In genomic region chr5:137061809-137062481, GRCm38 (mm10) we compare ENCODE assay signal across 8 mouse cellular contexts. TPM values are rescaled to one million over a fixed set of nuclear protein-coding genes. Genes with fewer than 3 reads are reported as not detected.
DNase-seq lines count a peak whose midpoint lies in the region; ATAC-seq and TF ChIP-seq lines count a peak whose summit lies in the region.

No protein-coding gene starts in this region.

- H3K9me3 ChIP-seq in hindbrain, embryonic 10.5 days: no peaks in the 10 kb centered on the region
- H3K9me3 ChIP-seq in hindbrain, embryonic 12.5 days (replicated peaks): no peaks in the 10 kb centered on the region
- H3K9me3 ChIP-seq in embryonic facial prominence, embryonic 14.5 days (ENCODE audit: control insufficient read depth, low read length): no peaks in the 10 kb centered on the region

- H3K9ac ChIP-seq in hindbrain, embryonic 12.5 days: no peak overlapping the region
- no peak overlapping the region for H3K9ac ChIP-seq in embryonic facial prominence, embryonic 14.5 days (ENCODE audit: low read depth, low read length)

- no peak overlapping the region for H3K4me2 ChIP-seq in hindbrain, embryonic 12.5 days (replicated peaks)
- H3K4me2 ChIP-seq in embryonic facial prominence, embryonic 14.5 days (ENCODE audit: low read depth, low read length): no peak overlapping the region

- WGBS in hindbrain, embryonic 10.5 days: 27% methylated on average over 12 of the region's 12 CpGs
- 27% methylated on average over 12 of the region's 12 CpGs for WGBS in hindbrain, embryonic 12.5 days
- WGBS in embryonic facial prominence, embryonic 14.5 days: 20% methylated on average over 12 of the region's 12 CpGs
- 14% methylated on average over 11 of the region's 12 CpGs for WGBS in olfactory bulb, adult 2 months

- TF ChIP-seq POLR2A in olfactory bulb, adult 2 months (IDR thresholded peaks at IDR 0.05; ENCODE audit: insufficient read depth, low read depth, low read length): no peak

- H3K27me3 ChIP-seq in hindbrain, embryonic 10.5 days (ENCODE audit: insufficient read depth, poor library complexity, severe bottlenecking): no peaks in the 10 kb centered on the region
- no peaks in the 10 kb centered on the region for H3K27me3 ChIP-seq in hindbrain, embryonic 12.5 days
- H3K27me3 ChIP-seq in embryonic facial prominence, embryonic 14.5 days (replicated peaks; ENCODE audit: control insufficient read depth, insufficient read depth, low read length): no peaks in the 10 kb centered on the region

- H3K4me3 ChIP-seq in hindbrain, embryonic 10.5 days: no peak overlapping the region
- no peak overlapping the region for H3K4me3 ChIP-seq in hindbrain, embryonic 12.5 days
- no peak overlapping the region for H3K4me3 ChIP-seq in embryonic facial prominence, embryonic 14.5 days (ENCODE audit: low read depth, low read length)
- H3K4me3 ChIP-seq in olfactory bulb, adult 2 months (ENCODE audit: insufficient read depth, low read depth, low read length): no peak overlapping the region

- H3K36me3 ChIP-seq in hindbrain, embryonic 10.5 days: no peaks in the 10 kb centered on the region
- no peaks in the 10 kb centered on the region for H3K36me3 ChIP-seq in hindbrain, embryonic 12.5 days
- H3K36me3 ChIP-seq in embryonic facial prominence, embryonic 14.5 days (ENCODE audit: control insufficient read depth, insufficient read depth, low read length): no peaks in the 10 kb centered on the region

- no peak for ATAC-seq in hindbrain, embryonic 12.5 days (ENCODE audit: low FRiP score)
- ATAC-seq in embryonic facial prominence, embryonic 14.5 days (ENCODE audit: low read depth): 0 out of 2 replicates have a peak, but pooled peaks have one; percentile 44

- no peak for TF ChIP-seq CTCF in olfactory bulb, adult 2 months (IDR thresholded peaks at IDR 0.05; ENCODE audit: insufficient read depth, low read depth, low read length)

- no peak overlapping the region for H3K27ac ChIP-seq in hindbrain, embryonic 10.5 days
- no peak overlapping the region for H3K27ac ChIP-seq in hindbrain, embryonic 12.5 days
- H3K27ac ChIP-seq in embryonic facial prominence, embryonic 14.5 days (replicated peaks; ENCODE audit: low read depth, low read length): no peak overlapping the region
- 0 out of 2 replicates have a peak overlapping the region, but pooled peaks have one; percentile 53 for H3K27ac ChIP-seq in olfactory bulb, adult 2 months (ENCODE audit: insufficient read depth, low read depth, low read length)

- DNase-seq in hindbrain, embryonic 10.5 days (ENCODE audit: low spot score): peak; percentile 18
- DNase-seq in A20 (ENCODE audit: low read depth, low spot score): peak; percentile 56
- DNase-seq in adipocyte (ENCODE audit: low spot score): peak; percentile 62
- peak; percentile 20 for DNase-seq in embryonic facial prominence, embryonic 14.5 days (ENCODE audit: low spot score)
- peak; percentile 44 for DNase-seq in layer of hippocampus, adult 9-11 months
- no peak for DNase-seq in neural tube, embryonic 10.5 days (ENCODE audit: extremely low spot score, low spot score)

- no peaks in the 10 kb centered on the region; the same call in 1 of the 2 replicates for H3K4me1 ChIP-seq in hindbrain, embryonic 10.5 days (replicated peaks)
- H3K4me1 ChIP-seq in hindbrain, embryonic 12.5 days: no peaks in the 10 kb centered on the region
- no peaks in the 10 kb centered on the region for H3K4me1 ChIP-seq in embryonic facial prominence, embryonic 14.5 days (ENCODE audit: control insufficient read depth, insufficient read depth, low read length)
- H3K4me1 ChIP-seq in olfactory bulb, adult 2 months (ENCODE audit: control insufficient read depth, insufficient read depth, low read length): peaks cover 16% of the 10 kb centered on the region

RNA-seq across cellular contexts. Expression of gene Serpine1, which starts 10.1 kb away (rescaled TPM):
- polyA plus RNA-seq in hindbrain, embryonic 10.5 days (2016; fragmentation: Nextera tagmentation; extraction: Ambion mirVana): not detected in 2 replicates
- polyA plus RNA-seq in hindbrain, embryonic 12.5 days (2016; fragmentation: Nextera tagmentation; extraction: Ambion mirVana): 0.10 TPM in 1 of 2 replicates, not detected in the other
- polyA plus RNA-seq in embryonic facial prominence, embryonic 14.5 days (2014; fragmentation: Nextera tagmentation; extraction: Ambion mirVana): 0.50 and 0.63 TPM in 2 replicates
- polyA plus RNA-seq in olfactory bulb, adult 2 months (2012; ENCODE audit: insufficient read depth, insufficient read length, low replicate concordance, missing spikeins): not detected in 2 replicates

RNA-seq across cellular contexts. Expression of gene Ap1s1, which starts 16.0 kb away (rescaled TPM):
- polyA plus RNA-seq in hindbrain, embryonic 10.5 days (2016; fragmentation: Nextera tagmentation; extraction: Ambion mirVana): 200 and 232 TPM in 2 replicates
- polyA plus RNA-seq in hindbrain, embryonic 12.5 days (2016; fragmentation: Nextera tagmentation; extraction: Ambion mirVana): 183 and 186 TPM in 2 replicates
- polyA plus RNA-seq in embryonic facial prominence, embryonic 14.5 days (2014; fragmentation: Nextera tagmentation; extraction: Ambion mirVana): 136 and 151 TPM in 2 replicates
- polyA plus RNA-seq in olfactory bulb, adult 2 months (2012; ENCODE audit: insufficient read depth, insufficient read length, low replicate concordance, missing spikeins): not detected in 2 replicates

RNA-seq across cellular contexts. Expression of gene Vgf, which starts 35.8 kb away (rescaled TPM):
- 0.82 and 0.94 TPM in 2 replicates for polyA plus RNA-seq in hindbrain, embryonic 10.5 days (2016; fragmentation: Nextera tagmentation; extraction: Ambion mirVana)
- polyA plus RNA-seq in hindbrain, embryonic 12.5 days (2016; fragmentation: Nextera tagmentation; extraction: Ambion mirVana): 1.4 and 2.1 TPM in 2 replicates
- 0.92 and 1.3 TPM in 2 replicates for polyA plus RNA-seq in embryonic facial prominence, embryonic 14.5 days (2014; fragmentation: Nextera tagmentation; extraction: Ambion mirVana)
- polyA plus RNA-seq in olfactory bulb, adult 2 months (2012; ENCODE audit: insufficient read depth, insufficient read length, low replicate concordance, missing spikeins): not detected in 2 replicates

RNA-seq across cellular contexts. Expression of gene Trim56, which starts 54.1 kb away (rescaled TPM):
- 5.2 and 5.4 TPM in 2 replicates for polyA plus RNA-seq in hindbrain, embryonic 10.5 days (2016; fragmentation: Nextera tagmentation; extraction: Ambion mirVana)
- polyA plus RNA-seq in hindbrain, embryonic 12.5 days (2016; fragmentation: Nextera tagmentation; extraction: Ambion mirVana): 4.2 and 5.7 TPM in 2 replicates
- polyA plus RNA-seq in embryonic facial prominence, embryonic 14.5 days (2014; fragmentation: Nextera tagmentation; extraction: Ambion mirVana): 8.8 and 8.9 TPM in 2 replicates
- polyA plus RNA-seq in olfactory bulb, adult 2 months (2012; ENCODE audit: insufficient read depth, insufficient read length, low replicate concordance, missing spikeins): 43.5 TPM in 1 of 2 replicates, not detected in the other
